Mouse (Mus musculus) neural tube, embryonic 15.5 days (tissue): ENCODE measurements around the gene Aim2. TPM values are rescaled to one million over a fixed set of nuclear protein-coding genes. Genes with fewer than 3 reads are reported as not detected.
"Not testable (repeated sequence)": the region's sequence is repeated elsewhere in the genome, so short reads cannot be mapped to it uniquely, and the experiment has no call there.

ENCODE experiments used
- ATAC-seq: fragments of 200-750 bp; cut with Nextera tagmentation; 2 replicates; pipeline ENCODE4 v1.8.0; 2017; ENCODE audit warnings: mild to moderate bottlenecking, moderate TSS enrichment, moderate library complexity; ENCODE audit not compliant: low FRiP score
- H3K27ac ChIP-seq: fragments of 300-500 bp; sonication (generic); replicated peaks from 2 replicates; pipeline ENCODE4 v1.5.1; 2015; ENCODE audit warnings: mild to moderate bottlenecking, inconsistent platforms
- H3K27me3 ChIP-seq: fragments of 300-500 bp; sonication (generic); replicated peaks from 2 replicates; pipeline ENCODE4 v1.6.1; 2015; ENCODE audit warnings: inconsistent platforms
- H3K36me3 ChIP-seq: fragments of 300-500 bp; sonication (generic); 2 replicates; pipeline ENCODE4 v1.6.1; 2015; ENCODE audit warnings: inconsistent platforms
- H3K4me1 ChIP-seq: fragments of 300-500 bp; sonication (generic); 2 replicates; pipeline ENCODE4 v1.6.1; 2015; ENCODE audit warnings: inconsistent platforms
- H3K4me2 ChIP-seq: fragments of 300-500 bp; sonication (generic); 2 replicates; pipeline ENCODE4 v1.6.1; 2015; ENCODE audit warnings: inconsistent platforms, mild to moderate bottlenecking, moderate library complexity
- H3K4me3 ChIP-seq: fragments of 300-500 bp; sonication (generic); replicated peaks from 2 replicates; pipeline ENCODE4 v1.5.1; 2015; ENCODE audit warnings: mild to moderate bottlenecking, inconsistent platforms
- H3K9ac ChIP-seq: fragments of 300-500 bp; sonication (generic); replicated peaks from 2 replicates; pipeline ENCODE4 v1.6.1; 2015; ENCODE audit warnings: mild to moderate bottlenecking, inconsistent platforms
- H3K9me3 ChIP-seq: fragments of 300-500 bp; sonication (generic); replicated peaks from 2 replicates; pipeline ENCODE4 v1.6.1; 2016; ENCODE audit warnings: inconsistent platforms
- WGBS: fragments of 180-500 bp; shearing (Covaris S2); methylation state at CpG from one replicate; pipeline ENCODE4 v1.1.7; 2015; ENCODE audit warnings: mixed read lengths; 5-methylcytosine and 5-hydroxymethylcytosine counted together
- polyA plus RNA-seq: library from polyadenylated mRNA; unstranded; fragments of >200 nt; fragmentation: Nextera tagmentation; extraction: Ambion mirVana; gene quantifications from 2 replicates; pipeline ENCODE4 v1.2.1, GENCODE M21; 2015

Gene Aim2
- 2.2 and 3.2 TPM in 2 replicates for polyA plus RNA-seq

DNA sequence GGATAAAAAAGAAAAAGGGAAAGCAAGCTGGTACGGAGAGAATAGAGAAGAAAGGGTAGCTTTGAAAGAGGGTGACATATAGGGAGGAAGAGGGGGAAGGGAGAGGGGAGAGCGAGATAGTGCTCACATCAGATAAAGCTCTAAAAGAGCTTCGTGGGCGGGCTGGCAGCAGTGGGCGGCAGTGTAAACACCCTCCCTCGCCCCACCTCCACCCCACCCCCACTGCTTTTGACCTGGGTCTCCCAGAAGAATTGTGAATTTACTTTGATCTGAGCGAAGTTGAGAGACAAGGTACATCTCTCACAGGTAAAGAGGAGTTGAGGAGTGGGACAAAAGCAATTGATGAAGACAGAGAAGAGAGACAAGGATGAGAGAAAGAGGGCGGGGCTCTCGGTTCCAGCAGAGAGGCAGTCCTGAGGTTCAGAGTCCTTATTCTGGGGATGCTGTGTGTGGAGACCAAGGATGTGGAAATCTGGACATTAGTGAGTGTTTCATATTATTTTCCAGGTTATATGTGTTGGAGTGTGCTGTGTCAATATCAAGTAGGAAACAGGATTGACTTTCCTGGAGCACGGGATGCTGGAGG, at the start of gene Aim2:
TSS of gene Aim2 (plus strand) at position 508 of the 586 bp plus-strand sequence.
- peaks cover 18% of the 10 kb centered on the region for H3K36me3 ChIP-seq
- peak; percentile 49 for ATAC-seq
- H3K4me3 ChIP-seq, result no peak within 1 kb of the TSS; the same call in 1 of the 2 replicates
- no peaks in the 10 kb centered on the region for H3K27me3 ChIP-seq
- H3K9me3 ChIP-seq, result no peaks in the 10 kb centered on the region
- H3K27ac ChIP-seq, result no peak within 1 kb of the TSS
- no peak within 1 kb of the TSS for H3K9ac ChIP-seq
- H3K4me2 ChIP-seq, result peak within 1 kb of the TSS; percentile 43
- 11% methylated on average over 10 of the region's 10 CpGs for WGBS
- H3K4me1 ChIP-seq, result peaks cover 15% of the 10 kb centered on the region

DNA sequence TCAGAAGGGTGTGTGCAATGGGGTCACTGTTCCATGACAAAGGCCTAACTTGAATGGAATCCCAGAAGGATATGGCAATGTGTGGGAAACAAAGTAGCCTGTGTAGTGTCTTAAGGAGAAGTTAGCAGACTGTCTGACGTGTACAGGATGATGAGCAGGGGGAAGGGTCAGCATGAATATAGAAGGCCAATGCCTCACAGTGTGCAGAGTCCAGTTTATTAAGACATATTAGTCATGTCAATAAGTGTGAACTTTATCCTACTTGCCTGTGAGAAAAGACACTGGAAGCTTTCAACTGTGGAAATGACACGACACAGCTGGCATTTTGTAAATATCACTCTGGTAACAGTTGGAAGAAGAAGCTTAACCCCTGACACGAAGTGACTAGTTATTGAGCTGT, 47.9 kb upstream of the Aim2 start:
- H3K4me3 ChIP-seq, H3K9me3 ChIP-seq, H3K27ac ChIP-seq, H3K4me2 ChIP-seq, H3K4me1 ChIP-seq, H3K9ac ChIP-seq, H3K36me3 ChIP-seq, H3K27me3 ChIP-seq, ATAC-seq: not testable (repeated sequence)
- 60% methylated on average over 3 of the region's 3 CpGs for WGBS

DNA sequence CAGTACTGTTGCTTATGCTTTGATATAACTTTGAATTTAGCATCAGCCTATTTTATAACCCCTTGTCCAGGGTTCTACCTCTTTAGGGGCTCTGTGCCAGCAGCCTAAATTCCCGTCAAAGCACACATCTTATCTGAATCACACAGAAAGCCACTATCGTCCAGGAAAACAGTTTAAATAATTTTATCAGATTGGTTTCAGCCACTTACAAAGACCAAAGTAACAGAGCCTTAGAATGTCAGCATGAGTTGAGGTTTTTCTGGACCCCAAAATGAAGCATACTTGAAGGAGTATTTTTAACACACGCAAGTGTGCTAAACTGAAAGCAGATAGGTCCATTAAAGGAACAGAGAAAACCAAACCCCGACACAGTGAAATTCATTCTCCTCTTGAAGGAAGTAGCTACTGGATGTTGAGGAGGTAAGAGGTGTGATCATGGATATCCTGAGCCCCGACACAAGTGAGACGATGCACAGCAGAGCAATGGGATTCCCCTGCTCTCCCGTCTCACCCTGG, 37.1 kb upstream of the Aim2 start:
- not testable (repeated sequence) for H3K36me3 ChIP-seq, H3K9me3 ChIP-seq, H3K4me3 ChIP-seq, H3K27me3 ChIP-seq, H3K4me1 ChIP-seq, H3K4me2 ChIP-seq, H3K9ac ChIP-seq, ATAC-seq, H3K27ac ChIP-seq
- WGBS, result 90% methylated on average over 7 of the region's 7 CpGs

DNA sequence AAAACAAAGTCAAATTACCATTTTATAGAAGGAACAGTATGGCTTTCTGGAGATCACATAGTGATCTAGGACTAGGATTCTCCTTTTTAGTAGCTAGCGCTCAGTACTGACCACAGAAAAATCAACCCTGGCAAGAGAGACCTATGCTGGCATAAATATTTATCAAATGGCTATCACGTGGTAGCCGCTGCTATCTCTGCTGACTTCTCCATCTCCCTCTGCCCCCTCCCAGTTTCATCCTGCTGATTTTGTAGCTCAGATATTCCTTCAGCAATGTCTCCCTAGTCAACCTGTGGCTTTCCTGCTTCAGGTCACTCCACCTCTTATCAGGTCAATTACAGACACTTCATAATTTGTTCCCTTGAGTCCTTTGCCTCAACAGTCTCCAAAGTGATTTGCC, 35.0 kb upstream of the Aim2 start:
- Histone ChIP-seq H3K9me3 (no peaks in the 10 kb centered on the region), H3K27ac (no peak overlapping the region), H3K9ac (no peak overlapping the region), H3K4me1 (no peaks in the 10 kb centered on the region), H3K4me2 (no peak overlapping the region), H3K36me3 (no peaks in the 10 kb centered on the region), H3K4me3 (no peak overlapping the region), H3K27me3 (no peaks in the 10 kb centered on the region)
- ATAC-seq, result no peak
- WGBS, result 91% methylated on average over 3 of the region's 3 CpGs

DNA sequence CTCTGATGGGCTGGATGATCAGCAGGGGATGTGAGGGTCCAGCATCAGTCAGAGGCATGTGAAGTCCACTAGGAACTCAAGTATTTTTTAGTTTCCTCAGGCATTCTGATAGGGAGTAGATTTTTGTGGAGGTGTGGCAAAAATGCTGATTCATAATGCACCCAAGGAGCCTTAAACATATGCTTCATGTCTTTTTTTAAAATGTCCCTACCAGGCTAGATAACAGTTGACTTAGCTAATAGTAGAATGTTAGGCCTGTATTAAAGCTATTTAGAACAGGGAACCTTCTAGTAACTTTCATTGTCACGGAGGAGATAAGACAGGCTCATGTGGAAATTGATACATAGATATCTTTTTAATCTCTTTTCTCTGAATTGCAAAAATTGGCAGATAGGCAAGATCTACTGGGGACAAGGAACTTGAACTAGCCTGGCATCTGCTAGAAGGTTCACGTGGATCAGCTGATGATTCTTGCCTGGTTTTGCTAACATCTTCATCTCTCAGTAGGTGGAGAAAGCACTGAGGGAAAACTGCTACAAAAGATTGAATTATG, 32.7 kb upstream of the Aim2 start:
- no peaks in the 10 kb centered on the region for H3K9me3 ChIP-seq
- no peak overlapping the region for H3K9ac ChIP-seq
- H3K4me1 ChIP-seq, result no peaks in the 10 kb centered on the region
- no peaks in the 10 kb centered on the region for H3K36me3 ChIP-seq
- H3K4me2 ChIP-seq, result no peak overlapping the region
- H3K27me3 ChIP-seq, result no peaks in the 10 kb centered on the region
- H3K27ac ChIP-seq, result no peak overlapping the region
- WGBS, result 88% methylated on average over 2 of the region's 2 CpGs
- ATAC-seq, result no peak
- H3K4me3 ChIP-seq, result no peak overlapping the region

DNA sequence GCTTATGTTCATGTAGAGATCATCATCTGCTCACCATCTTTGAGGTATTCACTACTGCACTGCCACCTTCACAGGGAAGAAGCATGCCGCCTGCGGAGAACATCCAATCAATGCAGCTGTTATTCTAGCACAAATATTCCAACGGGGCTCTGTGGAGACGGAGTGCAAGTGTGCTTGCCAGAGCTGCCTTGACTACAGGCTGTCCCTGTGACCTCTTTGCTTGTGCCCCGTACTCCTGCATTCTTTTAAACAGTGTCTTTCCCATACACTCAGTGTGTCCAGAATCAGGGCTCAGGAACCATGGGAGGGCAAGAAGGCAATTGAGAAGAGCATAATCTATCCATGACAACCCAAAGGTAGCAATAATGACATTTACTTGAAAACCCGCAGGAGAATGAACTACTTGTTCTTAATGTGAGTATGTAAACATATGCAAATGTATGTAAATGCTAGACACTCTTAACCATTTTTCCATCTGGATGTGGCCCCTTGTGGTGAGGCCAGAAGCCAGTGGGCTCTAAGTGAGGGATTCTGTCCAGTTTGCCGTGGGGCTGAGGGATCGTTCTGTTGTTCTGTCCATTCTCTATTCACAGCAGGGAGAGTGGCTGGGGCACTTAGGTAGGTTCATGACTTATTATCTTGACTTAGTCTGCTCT, 29.0 kb upstream of the Aim2 start:
- H3K9ac ChIP-seq, result no peak overlapping the region
- no peak overlapping the region for H3K27ac ChIP-seq
- no peaks in the 10 kb centered on the region for H3K4me1 ChIP-seq
- H3K27me3 ChIP-seq, result no peaks in the 10 kb centered on the region
- no peak overlapping the region for H3K4me3 ChIP-seq
- H3K9me3 ChIP-seq, result no peaks in the 10 kb centered on the region
- peak; percentile 65 for ATAC-seq
- 39% methylated on average over 8 of the region's 8 CpGs for WGBS
- H3K4me2 ChIP-seq, result no peak overlapping the region
- no peaks in the 10 kb centered on the region for H3K36me3 ChIP-seq

DNA sequence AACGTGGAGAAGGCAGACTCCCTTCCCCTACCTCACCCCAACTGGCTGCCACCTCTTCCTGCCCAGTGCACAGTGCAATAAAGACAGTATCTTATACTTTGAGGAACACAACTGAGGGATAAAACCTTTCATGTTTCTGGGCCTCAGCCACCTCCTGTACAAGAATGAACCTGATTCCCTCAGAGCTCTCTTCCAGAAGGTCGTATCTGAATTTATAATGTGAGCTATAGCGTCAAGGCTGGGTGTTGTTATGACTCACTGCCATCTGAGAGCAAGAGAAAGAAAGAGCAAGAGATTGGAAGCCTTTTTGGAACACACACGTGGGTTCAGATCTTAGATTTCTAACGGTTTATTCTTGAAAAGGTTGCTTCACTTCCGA, 28.4 kb upstream of the Aim2 start:
- H3K36me3 ChIP-seq, result no peaks in the 10 kb centered on the region
- no peaks in the 10 kb centered on the region for H3K9me3 ChIP-seq
- no peak overlapping the region for H3K9ac ChIP-seq
- ATAC-seq, result peak; percentile 30; the same call in 1 of the 2 replicates
- no peaks in the 10 kb centered on the region for H3K4me1 ChIP-seq
- H3K4me2 ChIP-seq, result no peak overlapping the region
- no peak overlapping the region for H3K4me3 ChIP-seq
- H3K27me3 ChIP-seq, result no peaks in the 10 kb centered on the region
- H3K27ac ChIP-seq, result no peak overlapping the region
- WGBS, result 71% methylated on average over 6 of the region's 6 CpGs

DNA sequence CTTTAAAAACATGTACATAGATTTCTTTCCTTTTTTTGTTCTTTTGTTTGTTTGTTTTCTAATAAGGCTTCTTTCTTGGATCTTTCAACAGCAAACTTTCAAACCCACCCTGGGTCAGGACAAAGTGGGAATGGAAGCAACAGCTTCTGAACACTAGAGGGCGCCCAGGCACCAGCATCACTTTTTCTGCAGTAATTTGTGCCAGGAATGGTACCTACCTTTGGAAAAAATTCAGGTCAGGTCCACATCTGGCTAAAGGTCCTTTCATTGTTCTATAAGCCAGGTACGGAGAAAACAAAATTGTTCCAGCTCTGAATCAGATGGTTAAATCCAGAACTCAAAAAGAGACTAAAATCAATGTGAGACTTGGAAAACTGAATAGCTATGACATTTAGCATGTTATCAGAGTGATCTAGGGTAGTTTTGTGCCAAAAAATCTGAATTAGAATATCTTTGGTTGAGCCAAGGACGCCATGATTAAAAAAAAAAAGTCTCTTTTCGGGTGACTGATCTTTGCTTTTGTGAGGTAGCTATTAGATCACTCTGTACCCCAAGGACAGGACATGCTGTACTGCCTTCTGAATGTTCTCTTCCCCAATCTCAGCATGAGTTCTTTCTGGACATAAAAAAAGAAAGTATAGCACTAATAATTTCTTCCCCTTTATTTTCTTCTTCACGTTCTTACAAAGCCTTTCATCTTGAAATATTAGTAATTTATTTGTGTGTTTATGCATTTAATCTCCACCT, 26.7 kb upstream of the Aim2 start:
- ATAC-seq, result no peak

DNA sequence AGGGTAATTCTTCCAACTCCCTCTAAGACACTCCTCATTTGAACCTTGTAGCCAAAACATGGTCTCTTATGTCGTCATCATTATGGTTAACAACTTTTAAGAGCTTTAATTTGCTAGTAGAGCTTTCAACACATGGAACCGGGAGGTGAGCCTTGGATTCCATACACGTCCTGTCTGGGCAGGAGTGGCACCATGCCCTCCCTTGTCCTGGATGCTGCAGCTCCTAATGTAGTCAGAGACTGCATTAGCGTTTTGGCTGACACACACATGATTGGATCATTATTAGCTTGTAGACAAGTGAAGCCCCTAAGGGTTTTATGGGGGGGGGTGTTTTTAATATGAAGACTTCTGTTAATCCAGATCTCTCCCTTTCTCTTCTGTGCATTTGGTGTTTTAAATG, 25.7 kb upstream of the Aim2 start:
- H3K36me3 ChIP-seq, result no peaks in the 10 kb centered on the region
- 66% methylated on average over 4 of the region's 4 CpGs for WGBS
- no peak overlapping the region for H3K27ac ChIP-seq
- H3K4me1 ChIP-seq, result peaks cover 14% of the 10 kb centered on the region; the same call in 1 of the 2 replicates
- H3K9me3 ChIP-seq, result no peaks in the 10 kb centered on the region
- no peak for ATAC-seq
- no peak overlapping the region for H3K4me3 ChIP-seq
- H3K9ac ChIP-seq, result no peak overlapping the region
- H3K4me2 ChIP-seq, result no peak overlapping the region
- no peaks in the 10 kb centered on the region for H3K27me3 ChIP-seq

More for the DNA sequence above, 26.7 kb upstream of the Aim2 start:
- no peaks in the 10 kb centered on the region for H3K27me3 ChIP-seq
- H3K9me3 ChIP-seq, result no peaks in the 10 kb centered on the region
- H3K4me1 ChIP-seq, result peaks cover 7% of the 10 kb centered on the region; the same call in 1 of the 2 replicates
- H3K27ac ChIP-seq, result no peak overlapping the region
- no peak overlapping the region for H3K4me2 ChIP-seq
- H3K4me3 ChIP-seq, result no peak overlapping the region
- no peak overlapping the region for H3K9ac ChIP-seq
- H3K36me3 ChIP-seq, result no peaks in the 10 kb centered on the region
- WGBS, result 33% methylated on average over 5 of the region's 5 CpGs

DNA sequence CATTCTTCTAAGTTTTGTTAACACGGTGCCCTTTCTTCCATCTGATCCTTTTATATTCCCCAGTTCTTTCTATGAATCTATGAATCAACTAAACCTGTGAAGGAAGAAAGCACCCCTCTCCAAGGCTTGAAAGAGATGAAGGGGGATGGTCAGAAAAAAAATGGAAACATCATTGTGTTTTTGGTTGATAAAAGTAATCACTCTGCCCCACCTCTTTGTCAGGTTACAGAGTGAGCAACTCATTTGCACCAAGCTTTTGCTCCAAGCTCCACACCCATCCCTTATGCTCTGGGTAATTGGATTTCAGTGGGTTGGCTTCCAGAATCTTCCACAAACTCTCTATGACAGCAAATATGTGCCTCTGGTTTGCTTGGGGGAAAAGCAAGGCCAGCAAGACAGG, 25.3 kb upstream of the Aim2 start:
- peaks cover 14% of the 10 kb centered on the region; the same call in 1 of the 2 replicates for H3K4me1 ChIP-seq
- WGBS, result 94% methylated on average over 1 of the region's 1 CpGs
- H3K36me3 ChIP-seq, result no peaks in the 10 kb centered on the region

DNA sequence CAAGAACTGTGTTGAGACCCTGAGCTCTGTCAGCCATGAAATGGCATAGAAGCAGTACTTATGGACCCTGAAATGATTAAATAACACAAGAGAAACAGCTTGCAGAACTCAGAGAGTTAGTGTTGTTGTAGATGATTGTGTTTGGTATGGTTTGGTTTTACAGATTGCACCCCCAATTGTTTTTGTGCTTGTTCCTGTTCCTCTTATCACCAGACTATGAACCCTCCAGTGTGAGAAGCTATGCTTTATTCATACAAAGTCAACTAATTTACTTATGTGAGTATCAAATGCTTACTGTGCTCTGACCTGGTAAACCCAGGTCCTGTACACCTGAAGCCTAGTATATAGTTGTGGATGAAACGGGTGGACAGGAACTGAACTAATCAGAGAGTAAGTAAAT, 24.1 kb upstream of the Aim2 start:
- Histone ChIP-seq H3K36me3 (no peaks in the 10 kb centered on the region), H3K9ac (no peak overlapping the region), H3K4me2 (no peak overlapping the region), H3K4me3 (no peak overlapping the region), H3K4me1 (peaks cover 14% of the 10 kb centered on the region; the same call in 1 of the 2 replicates), H3K27ac (no peak overlapping the region), H3K9me3 (no peaks in the 10 kb centered on the region), H3K27me3 (no peaks in the 10 kb centered on the region)
- WGBS, result 66% methylated on average over 1 of the region's 1 CpGs
- no peak for ATAC-seq

More for the DNA sequence above, 25.3 kb upstream of the Aim2 start:
- Histone ChIP-seq H3K9me3 (no peaks in the 10 kb centered on the region), H3K27me3 (no peaks in the 10 kb centered on the region), H3K4me2 (no peak overlapping the region), H3K27ac (no peak overlapping the region), H3K4me3 (no peak overlapping the region), H3K9ac (no peak overlapping the region)
- ATAC-seq, result no peak
